Mouse (Mus musculus): Measurements from ENCODE around the gene Tnfsf15.

GRCm38 (mm10) chr4:63748061-63748730, 3.3 kb upstream of the Tnfsf15 start:
- TF ChIP-seq CTCF (IDR thresholded peaks at IDR 0.05): no peak
- no peak for TF ChIP-seq POLR2A (IDR thresholded peaks at IDR 0.05; ENCODE audit: insufficient read depth, low read depth, low read length)
- TF ChIP-seq EP300 (IDR thresholded peaks at IDR 0.05; ENCODE audit: insufficient read depth, low read depth, low read length): no peak
